Mouse (Mus musculus) stomach, embryonic 15.5 days (tissue): ENCODE results near the gene Rpn1. TPM values are rescaled to one million over a fixed set of nuclear protein-coding genes. Genes with fewer than 3 reads are reported as not detected.
A peak's percentile ranks its signal among the peaks of the same experiment; 100 is the strongest.

Experiments used
- ATAC-seq: fragments of 200-750 bp; cut with Nextera tagmentation; 2 replicates; pipeline ENCODE4 v1.8.0; 2017; ENCODE audit warnings: low read depth, moderate number of reproducible peaks, moderate TSS enrichment; ENCODE audit not compliant: insufficient read depth, low FRiP score
- H3K27ac ChIP-seq: fragments of 300-500 bp; sonication (generic); 2 replicates; pipeline ENCODE4 v1.5.1; 2015; ENCODE audit warnings: mild to moderate bottlenecking, inconsistent platforms
- H3K27me3 ChIP-seq: fragments of 300-500 bp; sonication (generic); replicated peaks from 2 replicates; pipeline ENCODE4 v1.6.1; 2015; ENCODE audit warnings: inconsistent platforms
- H3K36me3 ChIP-seq: fragments of 300-500 bp; sonication (generic); 2 replicates; pipeline ENCODE4 v1.6.1; 2015; ENCODE audit warnings: inconsistent platforms
- H3K4me1 ChIP-seq: fragments of 300-500 bp; sonication (generic); 2 replicates; pipeline ENCODE4 v1.6.1; 2015; ENCODE audit warnings: inconsistent platforms
- H3K4me2 ChIP-seq: fragments of 300-500 bp; sonication (generic); 2 replicates; pipeline ENCODE4 v1.6.1; 2015; ENCODE audit warnings: mild to moderate bottlenecking, inconsistent platforms
- H3K4me3 ChIP-seq: fragments of 300-500 bp; sonication (generic); replicated peaks from 2 replicates; pipeline ENCODE4 v1.5.1; 2015; ENCODE audit warnings: inconsistent platforms
- H3K9ac ChIP-seq: fragments of 300-500 bp; sonication (generic); 2 replicates; pipeline ENCODE4 v1.6.1; 2015; ENCODE audit warnings: inconsistent platforms
- H3K9me3 ChIP-seq: fragments of 300-500 bp; sonication (generic); 2 replicates; pipeline ENCODE4 v1.6.1; 2016; ENCODE audit warnings: inconsistent platforms
- WGBS: fragments of 180-500 bp; shearing (Covaris S2); methylation state at CpG from one replicate; pipeline ENCODE4 v1.1.7; 2015; 5-methylcytosine and 5-hydroxymethylcytosine counted together
- polyA plus RNA-seq: library from polyadenylated mRNA; unstranded; fragments of >200 nt; fragmentation: Nextera tagmentation; extraction: Ambion mirVana; gene quantifications from 2 replicates; pipeline ENCODE4 v1.2.1, GENCODE M21; 2015

Rpn1 gene
- polyA plus RNA-seq, 1 experiment from 2014 or later, result 387 TPM

DNA sequence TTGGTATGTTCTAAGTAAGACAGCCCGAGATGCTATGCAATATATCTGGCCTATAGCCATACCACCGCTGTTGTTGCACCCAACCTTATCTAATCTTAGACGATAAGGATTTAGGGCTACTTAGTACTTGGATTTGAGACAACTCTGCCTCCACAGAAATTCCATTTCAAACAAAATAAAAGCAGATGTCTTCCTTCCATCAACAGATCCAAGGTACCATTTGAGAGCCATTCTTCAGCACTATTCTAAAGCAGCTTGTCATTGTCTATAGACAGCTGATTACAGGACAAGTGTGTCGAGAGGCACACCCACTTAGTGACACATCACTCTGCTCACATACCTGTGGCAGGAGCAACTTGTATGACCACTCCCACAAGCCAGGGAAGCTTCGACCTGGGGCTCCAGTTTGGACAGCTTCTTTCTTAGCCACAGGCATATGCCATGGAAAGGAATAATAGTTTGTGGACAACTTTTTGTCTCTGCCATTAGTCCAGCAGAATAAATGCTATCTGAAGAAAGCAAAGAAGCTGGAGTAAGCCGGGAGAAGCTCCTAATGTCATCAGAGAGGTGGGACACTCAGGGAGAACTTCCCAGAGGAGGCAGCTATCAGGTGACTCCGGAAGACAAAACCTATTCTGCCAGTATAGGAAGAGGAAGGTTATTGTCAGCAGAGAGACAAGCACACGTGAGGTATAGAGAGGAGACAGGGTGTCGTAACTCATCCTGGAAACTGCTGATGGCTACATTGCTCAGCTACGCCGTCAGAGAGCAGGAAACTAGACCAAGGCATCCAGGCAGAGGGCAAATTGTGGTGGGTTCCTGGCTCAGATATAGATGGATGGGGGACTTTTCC is 30.8 kb upstream of the Rpn1 start:
- Histone ChIP-seq H3K4me1 (0 out of 2 replicates have a peak, but pooled peaks cover 5% of the 10 kb centered on the region), H3K9ac (no peak overlapping the region), H3K9me3 (no peaks in the 10 kb centered on the region), H3K27ac (no peak overlapping the region), H3K4me3 (no peak overlapping the region), H3K4me2 (no peak overlapping the region), H3K27me3 (no peaks in the 10 kb centered on the region), H3K36me3 (no peaks in the 10 kb centered on the region)
- ATAC-seq, result no peak
- 45% methylated on average over 11 of the region's 11 CpGs for WGBS

DNA sequence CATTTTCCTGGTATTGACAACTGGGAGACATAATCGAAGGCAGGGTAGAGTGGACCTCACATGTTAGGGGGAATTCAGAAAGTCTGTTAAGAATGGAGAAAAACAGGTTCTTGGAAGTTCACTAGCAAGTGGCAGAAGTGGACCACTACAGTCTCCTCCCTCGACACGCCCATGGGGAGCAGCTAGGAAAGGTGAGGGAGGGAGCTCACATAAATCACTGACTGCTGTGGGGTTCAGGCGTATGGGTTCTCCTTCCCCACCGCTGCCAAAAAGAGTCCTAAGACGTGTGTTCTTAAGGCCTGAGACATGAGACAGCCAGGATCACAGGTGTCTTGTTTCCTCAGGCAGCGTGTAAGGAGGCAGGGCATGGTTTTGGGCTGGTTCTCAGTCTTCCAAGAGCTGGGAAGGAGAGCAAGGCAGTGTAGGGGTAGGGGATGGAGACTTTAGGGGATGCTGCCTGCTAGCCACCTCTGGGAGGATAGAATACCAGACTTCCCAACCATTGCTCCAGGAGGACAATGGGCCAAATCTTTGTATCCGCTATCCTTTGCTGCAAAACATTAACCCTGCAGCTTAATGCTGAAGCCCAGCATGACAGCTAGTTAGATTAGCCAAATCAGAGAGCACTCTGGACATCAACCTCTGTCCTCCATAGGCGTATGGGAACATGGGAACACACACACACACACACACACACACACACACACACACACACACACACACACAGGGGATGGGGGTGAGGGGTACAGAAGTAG is 30.0 kb upstream of the Rpn1 start:
- no peak overlapping the region for H3K27ac ChIP-seq
- H3K9me3 ChIP-seq, result no peaks in the 10 kb centered on the region
- no peaks in the 10 kb centered on the region for H3K36me3 ChIP-seq
- no peak overlapping the region for H3K4me3 ChIP-seq
- no peak overlapping the region for H3K4me2 ChIP-seq
- H3K4me1 ChIP-seq, result 0 out of 2 replicates have a peak, but pooled peaks cover 5% of the 10 kb centered on the region
- WGBS, result 50% methylated on average over 9 of the region's 9 CpGs
- no peak for ATAC-seq
- no peaks in the 10 kb centered on the region for H3K27me3 ChIP-seq
- H3K9ac ChIP-seq, result no peak overlapping the region

DNA sequence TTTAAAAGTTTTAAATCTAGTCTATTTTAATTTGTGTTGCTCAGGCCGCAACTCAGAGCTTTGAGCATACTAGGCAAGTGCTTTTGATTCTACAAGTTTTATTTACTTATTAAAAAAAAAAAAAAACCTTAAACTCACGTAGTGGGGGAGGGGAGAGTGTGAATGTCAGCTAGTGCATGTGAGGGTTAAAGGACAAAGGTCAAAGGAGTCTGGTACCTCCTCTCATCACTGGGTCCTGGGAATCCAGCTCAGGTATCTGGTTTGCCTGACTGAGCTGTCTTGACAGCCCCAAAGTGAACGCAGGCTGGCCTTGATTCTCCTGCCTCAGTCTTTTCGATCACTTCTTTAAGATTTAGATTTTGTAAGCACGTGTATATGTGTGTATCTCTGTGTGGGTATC is 28.6 kb upstream of the Rpn1 start:
- Histone ChIP-seq H3K27me3 (no peaks in the 10 kb centered on the region), H3K4me3 (no peak overlapping the region), H3K27ac (no peak overlapping the region), H3K9me3 (no peaks in the 10 kb centered on the region), H3K9ac (no peak overlapping the region), H3K4me1 (0 out of 2 replicates have a peak, but pooled peaks cover 5% of the 10 kb centered on the region), H3K36me3 (no peaks in the 10 kb centered on the region), H3K4me2 (no peak overlapping the region)
- WGBS, result 61% methylated on average over 5 of the region's 5 CpGs
- ATAC-seq, result no peak

DNA sequence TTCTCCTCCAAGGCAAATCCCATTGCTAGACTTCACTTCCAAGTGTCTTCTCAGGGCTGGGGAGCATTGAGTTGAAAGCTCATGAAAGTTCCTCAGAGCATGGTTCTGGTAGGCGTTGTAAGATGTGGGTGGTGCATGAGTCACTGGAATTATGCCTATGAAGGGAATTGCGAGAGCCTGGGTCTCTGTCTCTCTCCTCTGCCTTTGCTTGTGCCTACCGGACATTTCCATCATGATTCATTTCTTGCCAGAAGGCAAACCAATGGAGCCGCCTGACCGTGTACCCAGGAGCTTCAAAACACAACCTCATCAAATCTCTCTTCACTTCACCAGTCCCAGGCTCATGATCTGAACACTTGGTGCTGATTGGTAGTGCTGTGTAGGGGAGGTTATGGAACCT is 27.4 kb upstream of the Rpn1 start:
- Histone ChIP-seq H3K27ac (no peak overlapping the region), H3K9me3 (no peaks in the 10 kb centered on the region), H3K27me3 (no peaks in the 10 kb centered on the region), H3K4me2 (no peak overlapping the region), H3K4me3 (no peak overlapping the region), H3K4me1 (0 out of 2 replicates have a peak, but pooled peaks cover 5% of the 10 kb centered on the region), H3K9ac (no peak overlapping the region), H3K36me3 (no peaks in the 10 kb centered on the region)
- ATAC-seq, result no peak
- 81% methylated on average over 5 of the region's 5 CpGs for WGBS

DNA sequence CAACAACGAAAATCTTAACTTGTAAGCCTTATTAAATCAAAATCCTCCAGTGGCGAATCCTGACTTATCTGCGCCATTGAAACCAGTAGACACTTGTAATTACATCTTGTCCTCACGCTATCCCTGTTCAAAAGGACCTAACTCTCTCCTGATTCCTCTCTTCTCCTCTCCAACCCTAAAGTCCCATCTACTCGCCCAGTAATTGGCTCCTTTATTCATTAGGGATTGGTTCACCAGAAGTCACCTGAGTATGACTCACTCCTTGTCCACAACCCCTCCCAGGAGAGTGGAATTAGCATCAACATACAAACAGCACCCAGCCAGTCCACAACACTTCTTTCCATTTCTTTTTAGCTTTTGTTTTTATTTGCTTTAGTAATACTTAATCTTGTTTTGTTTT is 24.4 kb upstream of the Rpn1 start:
- Histone ChIP-seq H3K27ac (no peak overlapping the region), H3K4me2 (no peak overlapping the region), H3K9me3 (no peaks in the 10 kb centered on the region), H3K36me3 (no peaks in the 10 kb centered on the region), H3K4me1 (no peaks in the 10 kb centered on the region), H3K9ac (no peak overlapping the region), H3K27me3 (no peaks in the 10 kb centered on the region), H3K4me3 (no peak overlapping the region)
- ATAC-seq, result no peak
- WGBS, result 79% methylated on average over 5 of the region's 5 CpGs

DNA sequence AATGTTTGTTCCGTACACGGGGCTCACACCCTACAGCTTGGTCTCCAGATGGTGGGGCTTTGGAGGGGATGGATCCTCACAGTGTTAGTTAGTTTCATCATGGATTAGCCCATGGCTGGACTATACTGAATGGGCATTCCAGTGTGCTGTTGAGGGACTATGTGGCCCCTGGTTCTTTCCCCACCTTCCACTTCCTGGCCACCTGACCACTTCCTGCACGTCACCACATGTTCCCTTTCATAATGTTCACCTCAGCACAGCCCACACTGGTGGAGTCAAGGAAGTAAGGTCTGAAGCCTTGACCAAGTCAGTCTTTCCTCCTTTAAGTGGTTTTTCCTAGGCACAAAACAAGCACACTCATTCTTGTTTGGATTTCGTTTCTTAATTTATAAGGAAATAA is 23.7 kb upstream of the Rpn1 start:
- 76% methylated on average over 4 of the region's 4 CpGs for WGBS
- Histone ChIP-seq H3K4me3 (no peak overlapping the region), H3K36me3 (no peaks in the 10 kb centered on the region), H3K27ac (no peak overlapping the region), H3K4me1 (no peaks in the 10 kb centered on the region), H3K9ac (no peak overlapping the region), H3K9me3 (no peaks in the 10 kb centered on the region), H3K27me3 (no peaks in the 10 kb centered on the region), H3K4me2 (no peak overlapping the region)
- no peak for ATAC-seq

DNA sequence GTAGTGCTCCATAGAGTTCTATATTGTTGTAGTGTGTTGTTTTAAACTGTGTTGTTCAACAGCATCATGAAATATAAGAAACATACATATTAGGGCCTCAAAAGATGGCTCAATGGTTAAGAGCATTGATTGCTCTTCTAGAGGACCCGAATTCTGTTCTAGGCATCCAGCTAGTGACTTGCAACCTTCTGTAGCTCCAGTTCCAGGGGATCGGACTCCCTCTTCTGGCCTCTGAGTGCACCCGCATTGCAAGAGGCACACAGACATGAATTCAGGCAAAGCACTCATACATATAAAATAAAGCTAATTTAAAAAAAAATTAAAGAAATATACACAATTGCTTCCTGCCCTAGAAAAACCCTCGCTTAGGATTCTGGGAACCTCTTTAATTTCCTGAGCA is 22.9 kb upstream of the Rpn1 start:
- no peaks in the 10 kb centered on the region for H3K4me1 ChIP-seq
- WGBS, result 83% methylated on average over 4 of the region's 4 CpGs

DNA sequence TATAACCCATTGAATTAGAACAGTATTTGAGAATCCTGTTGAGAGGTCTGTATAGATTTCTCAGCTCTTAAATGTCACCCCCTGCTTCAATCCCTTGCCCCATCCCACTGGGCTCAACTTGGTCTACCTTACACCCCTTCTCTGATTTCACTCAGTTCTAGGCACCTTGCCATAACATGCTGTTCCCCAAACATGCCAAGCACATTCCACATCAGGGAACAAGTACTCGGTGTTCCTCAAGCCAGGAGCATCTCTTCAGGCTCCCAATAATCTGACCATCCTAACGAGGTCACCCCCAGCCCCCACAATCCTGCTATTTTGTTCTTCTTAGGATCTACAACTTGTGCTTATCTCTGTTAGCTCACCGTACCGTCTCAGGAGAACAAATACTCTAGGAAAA is 21.9 kb upstream of the Rpn1 start:
- Histone ChIP-seq H3K4me1 (no peaks in the 10 kb centered on the region), H3K36me3 (no peaks in the 10 kb centered on the region), H3K9me3 (no peaks in the 10 kb centered on the region), H3K27me3 (no peaks in the 10 kb centered on the region), H3K4me2 (no peak overlapping the region), H3K9ac (no peak overlapping the region), H3K27ac (no peak overlapping the region), H3K4me3 (no peak overlapping the region)
- WGBS, result 76% methylated on average over 4 of the region's 4 CpGs
- ATAC-seq, result no peak

More for the DNA sequence above, 22.9 kb upstream of the Rpn1 start:
- Histone ChIP-seq H3K9me3 (no peaks in the 10 kb centered on the region), H3K4me2 (no peak overlapping the region), H3K4me3 (no peak overlapping the region), H3K27me3 (no peaks in the 10 kb centered on the region), H3K36me3 (no peaks in the 10 kb centered on the region), H3K9ac (no peak overlapping the region), H3K27ac (no peak overlapping the region)
- no peak for ATAC-seq

DNA sequence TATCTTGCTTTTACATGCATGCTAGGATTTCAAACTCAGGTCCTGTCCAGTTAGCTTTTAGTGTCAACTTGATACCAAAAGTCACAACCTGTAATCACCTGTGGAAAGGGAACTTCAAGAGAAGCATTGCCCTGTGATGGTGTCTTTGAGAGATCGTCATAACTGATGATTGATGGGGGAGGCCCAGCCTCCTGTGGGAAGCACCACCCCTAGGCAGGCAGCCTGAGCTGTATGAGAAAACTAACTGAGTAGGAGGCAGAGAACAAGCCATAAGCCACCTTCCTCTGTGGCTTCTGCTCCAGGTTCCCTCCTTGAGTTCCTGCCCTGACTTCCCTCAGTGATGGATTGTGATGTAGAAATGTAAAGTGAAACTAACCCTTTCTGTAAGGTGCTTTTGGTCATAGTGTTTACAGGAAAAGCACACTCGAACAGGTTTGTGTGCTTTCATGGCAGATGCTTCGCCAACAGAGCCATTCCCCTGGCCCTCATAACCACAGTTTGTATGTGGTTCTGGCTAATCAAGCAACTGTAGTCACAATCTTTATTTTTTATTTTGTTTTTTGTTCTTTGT is 20.1 kb upstream of the Rpn1 start:
- ATAC-seq, result no peak
- 71% methylated on average over 3 of the region's 3 CpGs for WGBS
- Histone ChIP-seq H3K36me3 (no peaks in the 10 kb centered on the region), H3K4me3 (no peak overlapping the region), H3K27me3 (no peaks in the 10 kb centered on the region), H3K4me2 (no peak overlapping the region), H3K4me1 (no peaks in the 10 kb centered on the region), H3K27ac (no peak overlapping the region), H3K9me3 (no peaks in the 10 kb centered on the region), H3K9ac (no peak overlapping the region)

DNA sequence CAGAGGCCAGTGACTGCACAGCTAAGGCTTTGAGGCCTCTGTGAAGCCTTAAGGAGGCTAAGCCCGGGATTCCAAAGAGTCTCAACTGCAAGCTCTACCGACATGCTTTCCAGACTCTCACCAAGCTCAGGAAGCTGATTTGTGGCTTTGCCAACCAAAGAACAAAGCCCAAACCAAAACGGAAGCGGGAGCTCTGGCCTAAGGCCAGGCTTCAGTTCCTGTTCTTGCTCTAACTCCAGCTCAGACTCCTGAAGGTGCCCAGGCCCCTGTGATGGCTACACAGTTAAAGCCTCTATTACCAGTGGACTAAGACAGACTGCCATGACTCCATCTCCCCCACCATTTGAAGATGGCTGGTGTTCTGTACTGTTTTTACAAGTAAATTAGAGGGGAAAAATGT is 19.2 kb upstream of the Rpn1 start:
- H3K9ac ChIP-seq, result no peak overlapping the region
- H3K4me1 ChIP-seq, result no peaks in the 10 kb centered on the region
- H3K9me3 ChIP-seq, result no peaks in the 10 kb centered on the region
- WGBS, result 55% methylated on average over 4 of the region's 4 CpGs
- H3K4me3 ChIP-seq, result no peak overlapping the region
- ATAC-seq, result no peak
- peak overlapping the region; percentile 67; the same call in 1 of the 2 replicates for H3K27ac ChIP-seq
- H3K36me3 ChIP-seq, result no peaks in the 10 kb centered on the region
- H3K27me3 ChIP-seq, result no peaks in the 10 kb centered on the region
- H3K4me2 ChIP-seq, result no peak overlapping the region

DNA sequence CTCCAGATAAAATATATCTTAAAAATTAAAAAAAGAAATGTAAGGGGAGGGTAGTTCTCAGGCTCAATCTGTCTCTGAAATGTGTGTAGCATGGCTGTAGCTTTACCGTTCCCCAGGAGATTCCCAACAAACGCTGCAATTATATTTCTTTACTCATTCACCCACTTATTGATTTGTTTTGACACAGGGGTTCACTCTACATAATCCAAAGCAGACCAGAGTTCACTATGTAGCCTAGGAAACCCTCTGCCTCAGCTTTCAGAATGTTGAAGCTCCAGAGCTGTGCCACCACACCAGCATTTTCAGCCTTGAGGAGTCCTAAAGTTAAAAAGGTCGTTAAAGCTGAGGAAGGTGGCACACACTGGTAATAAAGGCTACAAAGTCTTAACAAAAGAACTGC is 18.3 kb upstream of the Rpn1 start:
- WGBS, result 59% methylated on average over 3 of the region's 3 CpGs
- no peaks in the 10 kb centered on the region for H3K36me3 ChIP-seq
- ATAC-seq, result no peak

DNA sequence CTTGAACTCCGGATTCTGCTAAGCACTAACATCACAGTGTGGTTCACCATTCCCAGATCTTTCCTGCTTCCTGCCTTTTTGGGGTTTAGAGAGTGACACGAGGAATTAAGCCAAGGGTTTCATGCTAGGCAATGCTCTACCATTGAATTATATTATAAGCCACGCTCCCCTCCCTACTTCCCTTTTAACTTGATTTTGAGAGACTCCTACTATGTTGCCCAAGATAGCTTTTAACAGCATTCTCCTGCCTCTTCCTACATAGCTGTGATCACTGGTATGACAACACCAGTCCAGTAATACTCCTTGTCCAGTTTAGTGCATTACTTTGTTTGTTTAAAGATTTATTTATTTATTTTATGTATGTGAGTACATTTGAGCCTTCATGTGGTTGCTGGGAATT is 16.6 kb upstream of the Rpn1 start:
- no peak for ATAC-seq

More for the DNA sequence above, 18.3 kb upstream of the Rpn1 start:
- Histone ChIP-seq H3K27me3 (no peaks in the 10 kb centered on the region), H3K27ac (no peak overlapping the region), H3K4me3 (no peak overlapping the region), H3K9me3 (no peaks in the 10 kb centered on the region), H3K4me2 (no peak overlapping the region), H3K9ac (no peak overlapping the region), H3K4me1 (no peaks in the 10 kb centered on the region)

More for the DNA sequence above, 16.6 kb upstream of the Rpn1 start:
- Histone ChIP-seq H3K4me3 (no peak overlapping the region), H3K4me2 (no peak overlapping the region), H3K9ac (no peak overlapping the region), H3K27ac (no peak overlapping the region), H3K36me3 (no peaks in the 10 kb centered on the region), H3K9me3 (no peaks in the 10 kb centered on the region), H3K4me1 (no peaks in the 10 kb centered on the region), H3K27me3 (no peaks in the 10 kb centered on the region)
- WGBS, result 54% methylated on average over 3 of the region's 3 CpGs
